Mouse (Mus musculus): ENCODE measurements around the gene Tirap.
A peak's percentile ranks its signal among the peaks of the same experiment; 100 is the strongest.

The Tirap gene

GRCm38 (mm10) chr9:35188700-35189099 is 11.4 kb downstream of the Tirap start:
- ATAC-seq (ENCODE audit: low TSS enrichment): peak; percentile 76

GRCm38 (mm10) chr9:35187351-35187903 is 12.7 kb downstream of the Tirap start:
- ATAC-seq (ENCODE audit: low TSS enrichment): no peak

GRCm38 (mm10) chr9:35186430-35186829 is 13.7 kb downstream of the Tirap start:
- ATAC-seq (ENCODE audit: low TSS enrichment): no peak

GRCm38 (mm10) chr9:35183359-35183758 is 16.7 kb downstream of the Tirap start:
- no peak for ATAC-seq (ENCODE audit: low TSS enrichment)

- ATAC-seq (ENCODE audit: low TSS enrichment): no peak
Observed at GRCm38 (mm10) chr9:35182832-35183231, 17.3 kb downstream of the Tirap start.

GRCm38 (mm10) chr9:35176124-35176659 is 23.9 kb downstream of the Tirap start:
- peak; percentile 8; the same call in 1 of the 2 replicates for ATAC-seq (ENCODE audit: low TSS enrichment)

- peak; percentile 94 for ATAC-seq (ENCODE audit: low TSS enrichment)
Observed at GRCm38 (mm10) chr9:35175251-35176123, 24.6 kb downstream of the Tirap start, which contains the start of gene Dcps. Gene Dcps (minus strand): TSS chr9:35176061.

- ATAC-seq (ENCODE audit: low TSS enrichment): no peak
Observed at GRCm38 (mm10) chr9:35173331-35173730, 26.8 kb downstream of the Tirap start.

GRCm38 (mm10) chr9:35170071-35170470 is 30.0 kb downstream of the Tirap start:
- ATAC-seq (ENCODE audit: low TSS enrichment): peak; percentile 62

- peak; percentile 17; the same call in 1 of the 2 replicates for ATAC-seq (ENCODE audit: low TSS enrichment)
Observed at GRCm38 (mm10) chr9:35166798-35167635, 33.1 kb downstream of the Tirap start.

- peak; percentile 75 for ATAC-seq (ENCODE audit: low TSS enrichment)
Observed at GRCm38 (mm10) chr9:35166144-35166797, 33.8 kb downstream of the Tirap start.

GRCm38 (mm10) chr9:35164142-35164874 is 35.8 kb downstream of the Tirap start:
- no peak for ATAC-seq (ENCODE audit: low TSS enrichment)

- no peak for ATAC-seq (ENCODE audit: low TSS enrichment)
Observed at GRCm38 (mm10) chr9:35163011-35163690, 36.9 kb downstream of the Tirap start.

- ATAC-seq (ENCODE audit: low TSS enrichment): no peak
Observed at GRCm38 (mm10) chr9:35161721-35162120, 38.4 kb downstream of the Tirap start.

GRCm38 (mm10) chr9:35160662-35161061 is 39.4 kb downstream of the Tirap start:
- ATAC-seq (ENCODE audit: low TSS enrichment): no peak

- no peak for ATAC-seq (ENCODE audit: low TSS enrichment)
Observed at GRCm38 (mm10) chr9:35158477-35158876, 41.6 kb downstream of the Tirap start.

- ATAC-seq (ENCODE audit: low TSS enrichment): no peak
Observed at GRCm38 (mm10) chr9:35156862-35157261, 43.2 kb downstream of the Tirap start.

- ATAC-seq (ENCODE audit: low TSS enrichment): peak; percentile 93
Observed at GRCm38 (mm10) chr9:35156002-35156710, 43.9 kb downstream of the Tirap start.

GRCm38 (mm10) chr9:35152923-35153322 is 47.2 kb downstream of the Tirap start:
- no peak for ATAC-seq (ENCODE audit: low TSS enrichment)
